Mouse (Mus musculus) G1E (cell line): ENCODE measurements at regions not wholly inside any gene's neighbourhood (a gene's known extent, or its start where the extent isn't known, plus 50 kb on each side); places are given as distances from the start of the nearest gene placed in this dataset.

Source experiments
- ATAC-seq: 2 replicates; pipeline ENCODE4 v1.8.0; 2016; ENCODE audit warnings: mild to moderate bottlenecking; ENCODE audit not compliant: insufficient number of reproducible peaks, poor library complexity, low FRiP score, severe bottlenecking; ENCODE audit errors: extremely low read depth
- DNase-seq: peaks from one replicate; pipeline ENCODE4 v3.0.0; 2012; ENCODE audit warnings: low spot score
- H3K27me3 ChIP-seq: 2 replicates; pipeline ENCODE4 v1.6.1; 2012; ENCODE audit warnings: mild to moderate bottlenecking, low read length, inconsistent platforms; ENCODE audit not compliant: insufficient read depth
- H3K36me3 ChIP-seq: replicated peaks from 2 replicates; pipeline ENCODE3; 2012; ENCODE audit warnings: mild to moderate bottlenecking, inconsistent platforms
- H3K4me1 ChIP-seq: 2 replicates; pipeline ENCODE4 v1.6.1; 2012; ENCODE audit warnings: low read depth, low read length, inconsistent platforms, mixed read lengths; ENCODE audit not compliant: insufficient read depth
- H3K4me3 ChIP-seq: 2 replicates; pipeline ENCODE4 v1.5.1; 2012; ENCODE audit warnings: low read depth, mild to moderate bottlenecking, inconsistent platforms, low read length, moderate library complexity, mixed read lengths
- H3K9me3 ChIP-seq: replicated peaks from 2 replicates; pipeline ENCODE4 v1.6.1; 2012; ENCODE audit warnings: inconsistent platforms
- CTCF ChIP-seq: IDR thresholded peaks from 2 replicates; pipeline ENCODE4 v1.5.1; 2012; ENCODE audit warnings: low read depth, low read length, inconsistent platforms, mixed read lengths
- GATA1 ChIP-seq: IDR thresholded peaks from 2 replicates; pipeline ENCODE4 v1.6.1; 2012; ENCODE audit warnings: borderline replicate concordance, low read length, inconsistent platforms, mixed read lengths
- GATA2 ChIP-seq: IDR thresholded peaks from 2 replicates; pipeline ENCODE4 v1.6.1; 2012; ENCODE audit warnings: low read depth, low read length, inconsistent platforms, borderline replicate concordance
- POLR2AphosphoS5 ChIP-seq: IDR thresholded peaks from 2 replicates; pipeline ENCODE4 v1.6.1; 2012; ENCODE audit warnings: low read depth, low read length, inconsistent platforms; ENCODE audit not compliant: insufficient replicate concordance
- TAL1 ChIP-seq: conservative IDR thresholded peaks from 2 replicates; pipeline ENCODE4 v1.6.1; 2012; ENCODE audit warnings: low read depth, low read length, inconsistent platforms, mixed read lengths

GRCm38 (mm10) chr2:138123331-138123730 lies 133.0 kb upstream of the Btbd3 start:
- no peak for TF ChIP-seq CTCF
- TF ChIP-seq GATA1: no peak
- TF ChIP-seq TAL1: no peak
- no peak for TF ChIP-seq POLR2AphosphoS5
- no peak for TF ChIP-seq GATA2
- ATAC-seq (no peak), DNase-seq (no peak)
- no peaks in the 10 kb centered on the region for H3K36me3 ChIP-seq
- no peaks in the 10 kb centered on the region for H3K4me1 ChIP-seq
- H3K4me3 ChIP-seq: no peak overlapping the region
- H3K9me3 ChIP-seq: peaks cover 7% of the 10 kb centered on the region
- no peaks in the 10 kb centered on the region for H3K27me3 ChIP-seq

DNA sequence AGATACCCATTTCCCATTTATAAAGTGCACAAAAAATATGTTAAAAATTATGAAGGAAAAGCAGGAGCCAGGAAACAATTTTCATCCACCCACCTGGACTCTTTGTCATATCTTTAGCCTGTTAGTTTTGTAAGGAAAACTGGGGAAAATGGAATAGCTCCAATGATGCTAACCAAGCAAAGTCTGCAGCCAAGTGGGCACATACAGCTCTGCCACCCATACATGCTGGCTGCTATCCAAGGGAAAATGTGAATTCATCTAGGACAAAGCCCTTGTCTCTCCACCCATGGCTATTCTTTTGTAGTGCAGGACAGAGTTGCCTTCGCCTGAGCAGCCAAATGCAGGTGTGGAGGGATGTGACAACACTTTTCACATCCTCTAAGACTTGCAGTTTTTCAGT lies 135.5 kb upstream of the Btbd3 start:
- H3K27me3 ChIP-seq: no peaks in the 10 kb centered on the region
- TF ChIP-seq GATA1: no peak
- no peak for TF ChIP-seq GATA2
- no peak for TF ChIP-seq TAL1
- no peak for TF ChIP-seq POLR2AphosphoS5
- TF ChIP-seq CTCF: no peak

GRCm38 (mm10) chr2:138120131-138120530 lies 136.2 kb upstream of the Btbd3 start:
- Histone ChIP-seq H3K4me3 (no peak overlapping the region), H3K9me3 (peaks cover 11% of the 10 kb centered on the region), H3K27me3 (no peaks in the 10 kb centered on the region), H3K4me1 (no peaks in the 10 kb centered on the region), H3K36me3 (no peaks in the 10 kb centered on the region)
- no peak for DNase-seq
- TF ChIP-seq CTCF: no peak
- no peak for TF ChIP-seq TAL1
- no peak for TF ChIP-seq POLR2AphosphoS5
- TF ChIP-seq GATA1: no peak
- TF ChIP-seq GATA2: no peak
- ATAC-seq: no peak

More for the DNA sequence above, 135.5 kb upstream of the Btbd3 start:
- Histone ChIP-seq H3K4me3 (no peak overlapping the region), H3K9me3 (peaks cover 11% of the 10 kb centered on the region), H3K36me3 (no peaks in the 10 kb centered on the region), H3K4me1 (no peaks in the 10 kb centered on the region)
- no peak for ATAC-seq
- DNase-seq: no peak

DNA sequence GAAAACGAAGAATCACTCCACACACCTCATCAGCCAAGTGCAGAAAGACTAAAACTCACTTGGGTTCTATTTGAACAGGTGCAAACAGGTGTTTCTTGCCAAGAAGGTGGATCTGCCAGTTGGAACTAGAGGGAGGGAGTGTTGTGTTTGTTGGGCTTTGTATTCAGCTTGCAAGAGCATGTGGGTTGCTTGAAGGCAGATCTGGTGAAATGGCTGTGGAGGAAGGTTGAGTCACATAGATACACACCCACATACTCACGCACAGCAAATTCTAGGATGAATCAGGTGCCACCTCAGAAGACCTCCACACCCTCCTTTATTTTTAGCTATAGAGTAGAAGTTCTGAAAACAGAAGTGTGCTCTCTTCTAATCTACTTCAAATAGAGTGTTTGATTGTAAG lies 156.6 kb upstream of the Btbd3 start:
- no peaks in the 10 kb centered on the region for H3K27me3 ChIP-seq
- DNase-seq (no peak), ATAC-seq (no peak)

DNA sequence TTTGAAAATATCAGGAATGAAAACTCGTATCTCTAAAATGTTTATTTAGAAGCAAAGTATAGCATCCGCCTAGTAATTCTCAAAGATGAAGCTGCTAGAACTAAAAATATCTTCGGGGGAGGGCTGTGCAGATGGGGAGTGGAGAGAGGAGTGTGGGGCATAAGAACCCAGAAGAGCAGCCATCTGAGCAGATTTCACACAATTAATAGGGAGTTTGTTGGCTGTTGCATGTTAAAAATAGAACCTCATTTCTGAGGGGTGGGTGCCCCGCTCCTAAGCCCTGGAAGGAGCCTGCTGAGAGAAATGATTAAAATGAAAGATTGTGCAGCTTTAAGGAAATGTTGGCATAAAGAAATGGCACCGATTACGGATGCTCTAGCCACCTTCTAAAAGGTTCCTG lies 171.0 kb upstream of the Btbd3 start:
- no peak for DNase-seq
- TF ChIP-seq CTCF (no peak), GATA2 (no peak), POLR2AphosphoS5 (no peak), TAL1 (no peak), GATA1 (no peak)
- H3K4me1 ChIP-seq: no peaks in the 10 kb centered on the region

More for the DNA sequence above, 156.6 kb upstream of the Btbd3 start:
- Histone ChIP-seq H3K4me3 (no peak overlapping the region), H3K9me3 (0 out of 2 replicates have a peak, but pooled peaks cover 3% of the 10 kb centered on the region), H3K4me1 (no peaks in the 10 kb centered on the region), H3K36me3 (no peaks in the 10 kb centered on the region)
- TF ChIP-seq GATA2 (no peak), CTCF (no peak), GATA1 (no peak), POLR2AphosphoS5 (no peak), TAL1 (no peak)

DNA sequence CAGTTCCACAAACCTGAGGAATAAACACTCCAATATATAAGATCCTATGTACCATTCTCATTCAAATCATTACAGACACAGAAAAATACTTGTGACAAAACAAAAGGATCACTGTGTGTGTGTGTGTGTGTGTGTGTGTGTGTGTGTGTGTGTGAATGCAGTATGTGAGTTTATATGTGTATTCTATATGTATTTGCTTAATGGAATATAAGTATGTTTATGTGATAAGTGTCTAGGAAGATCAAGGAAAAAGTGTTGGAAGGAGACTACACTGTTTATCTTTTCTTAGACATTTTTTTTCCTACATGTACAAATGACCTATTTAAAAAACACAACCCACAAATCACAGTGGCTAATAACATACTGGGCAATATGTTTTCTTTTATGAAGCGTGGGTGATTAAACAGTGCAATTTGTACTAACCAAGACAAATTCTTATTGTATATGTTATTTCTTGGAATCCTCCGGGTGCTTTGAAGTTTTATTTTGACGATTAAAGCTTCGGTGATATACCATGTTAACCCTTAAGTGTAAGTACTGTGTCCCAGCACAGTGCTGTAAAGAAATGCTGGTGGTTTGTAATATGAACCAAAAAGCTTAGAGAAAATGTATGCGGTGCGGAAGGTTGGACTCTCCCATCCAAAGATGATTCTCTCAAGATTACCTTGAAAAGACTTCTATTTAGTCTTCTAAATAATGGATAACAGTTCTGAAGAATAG lies 171.6 kb upstream of the Btbd3 start:
- no peak for DNase-seq
- no peak for ATAC-seq
- no peak for TF ChIP-seq POLR2AphosphoS5
- H3K4me3 ChIP-seq: no peak overlapping the region
- no peaks in the 10 kb centered on the region for H3K4me1 ChIP-seq
- no peaks in the 10 kb centered on the region for H3K27me3 ChIP-seq
- H3K9me3 ChIP-seq: no peaks in the 10 kb centered on the region
- H3K36me3 ChIP-seq: no peaks in the 10 kb centered on the region

More for the DNA sequence above, 171.0 kb upstream of the Btbd3 start:
- Histone ChIP-seq H3K36me3 (no peaks in the 10 kb centered on the region), H3K4me3 (no peak overlapping the region), H3K9me3 (no peaks in the 10 kb centered on the region), H3K27me3 (no peaks in the 10 kb centered on the region)
- ATAC-seq: no peak

DNA sequence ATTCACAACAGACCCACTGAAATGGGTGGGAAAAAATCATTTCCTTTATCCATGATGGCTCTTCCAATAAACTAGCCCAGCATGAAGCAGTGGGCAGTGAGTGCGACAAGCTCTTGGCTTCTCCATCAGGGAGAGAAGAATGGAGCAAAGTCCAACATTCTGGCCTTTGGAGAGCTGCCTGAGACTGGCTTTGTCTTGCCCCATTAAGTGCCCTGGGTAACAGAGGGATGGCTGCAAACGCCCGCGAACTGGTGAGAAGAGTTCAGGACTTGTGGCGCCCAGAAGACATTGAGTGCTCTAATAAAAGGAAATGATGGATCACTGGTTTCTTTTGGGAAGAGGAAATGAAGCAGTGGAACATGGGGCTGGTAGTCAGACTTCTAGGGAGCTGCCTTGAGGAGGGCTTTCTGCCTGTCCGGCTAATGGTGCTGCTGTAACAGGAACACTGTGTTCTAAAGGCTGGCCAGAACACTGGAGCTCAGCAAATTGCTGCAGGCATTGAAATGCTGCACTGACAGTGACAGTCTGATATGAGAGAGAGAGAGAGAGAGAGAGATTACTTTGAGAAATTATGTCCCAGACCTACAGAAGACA lies 182.2 kb upstream of the Btbd3 start:
- Histone ChIP-seq H3K9me3 (peaks cover 10% of the 10 kb centered on the region), H3K4me1 (no peaks in the 10 kb centered on the region), H3K27me3 (no peaks in the 10 kb centered on the region), H3K36me3 (no peaks in the 10 kb centered on the region), H3K4me3 (no peak overlapping the region)
- TF ChIP-seq GATA2 (no peak), CTCF (no peak)
- DNase-seq: no peak
- ATAC-seq: no peak
